Mouse (Mus musculus): Measurements from ENCODE around the gene Acox2. TPM values are rescaled to one million over a fixed set of nuclear protein-coding genes. Genes with fewer than 3 reads are reported as not detected.

The Acox2 gene
- polyA plus RNA-seq, 2 experiments from 2014 or later = not detected

DNA sequence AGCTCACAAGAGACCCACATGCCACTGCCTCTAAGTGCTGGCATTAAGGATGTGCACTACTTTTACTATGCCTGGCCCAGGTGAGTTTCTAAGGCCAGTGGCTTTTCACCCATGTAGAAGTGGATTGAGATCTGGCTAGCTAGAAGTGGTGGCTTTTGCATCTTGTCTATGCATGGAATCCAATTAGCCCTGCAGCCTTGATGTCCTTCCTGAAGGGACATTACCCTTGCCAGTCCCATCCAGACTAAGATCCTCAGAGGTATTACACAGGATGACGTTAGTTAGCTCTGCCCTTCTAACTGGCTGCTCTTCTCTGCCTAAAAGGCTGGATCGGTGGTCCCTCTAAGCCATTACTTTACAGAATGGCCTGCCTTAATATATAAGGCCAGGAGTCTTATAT lies 46.2 kb downstream of the Acox2 start:
- no peak for ATAC-seq

DNA sequence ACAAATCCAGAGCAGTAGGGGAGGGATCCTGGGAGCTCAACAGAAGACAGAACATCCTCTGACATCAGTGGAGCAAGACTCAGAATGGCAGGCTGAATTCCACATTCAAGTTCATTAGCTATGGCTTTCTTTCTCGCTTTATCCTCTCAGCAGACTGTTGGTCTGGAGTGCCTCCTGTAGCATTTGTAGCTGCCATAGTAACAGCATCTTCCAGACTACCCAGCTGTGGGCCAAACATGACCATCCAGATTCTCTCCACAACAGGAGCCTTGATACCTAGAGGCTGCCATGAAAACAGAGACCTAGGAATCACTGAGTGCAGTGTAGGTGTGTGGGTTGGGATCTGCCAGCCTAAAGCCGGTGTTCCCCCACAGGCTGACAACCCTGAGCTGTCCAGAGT lies 49.3 kb downstream of the Acox2 start:
- ATAC-seq = no peak

DNA sequence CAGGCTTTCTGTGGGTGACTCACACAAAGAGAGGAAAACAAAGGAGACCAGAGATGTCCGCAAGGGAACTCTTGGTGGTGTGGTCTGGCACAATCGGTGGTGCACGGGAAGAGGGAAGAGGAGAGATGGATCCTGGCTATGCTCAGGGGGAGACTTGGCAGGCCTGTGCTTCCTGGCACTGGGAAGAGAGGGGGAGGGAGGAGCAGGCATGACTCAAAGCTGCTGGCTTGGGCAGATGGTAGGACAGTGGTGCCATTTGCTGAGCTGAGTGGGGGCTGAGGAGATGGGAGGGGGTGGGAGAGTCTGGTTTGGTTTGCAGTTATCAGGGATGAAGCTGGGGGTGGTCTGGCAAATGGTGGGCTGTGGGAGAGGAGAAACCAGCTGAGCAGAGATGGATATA lies 50.3 kb downstream of the Acox2 start:
- no peak for ATAC-seq

DNA sequence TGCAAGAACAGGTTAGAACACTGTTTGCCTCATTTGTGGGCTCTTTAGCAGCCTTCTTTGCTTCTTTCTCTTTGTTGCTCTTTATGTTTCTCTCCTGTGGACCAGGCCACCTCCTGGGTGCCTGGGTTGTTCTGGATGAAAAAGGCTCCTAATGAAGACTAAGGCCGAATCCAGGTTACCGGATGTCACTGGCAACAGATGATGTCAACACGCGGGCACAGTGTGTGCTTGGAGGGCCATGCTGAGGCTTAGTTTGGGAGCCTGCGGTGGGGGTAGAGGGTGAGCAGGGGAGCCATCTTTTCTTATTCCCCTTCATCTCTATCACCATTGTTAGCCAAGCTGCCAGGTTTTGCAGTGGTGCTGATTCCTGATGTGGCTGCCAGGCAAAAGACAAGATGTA lies 51.6 kb downstream of the Acox2 start:
- ATAC-seq = no peak

DNA sequence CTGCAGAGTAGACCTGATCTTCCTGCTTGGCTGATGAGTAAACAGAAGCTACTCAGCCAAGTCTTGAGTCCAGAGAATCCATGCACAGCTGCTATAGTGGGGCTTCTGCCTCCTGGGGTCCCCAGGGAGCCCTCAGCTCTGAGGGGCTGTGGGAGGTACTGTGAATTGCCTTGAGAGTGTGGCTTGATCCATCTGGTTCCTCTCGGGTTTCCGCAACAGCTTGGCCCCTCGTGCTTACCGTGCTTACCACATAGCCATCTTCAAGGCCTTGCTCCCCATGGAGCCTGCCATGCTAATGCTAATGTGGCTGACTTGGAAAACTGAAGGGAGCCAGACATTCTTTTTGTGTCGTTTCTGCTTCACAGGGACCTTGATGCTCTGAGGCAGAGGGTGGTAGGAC lies 52.0 kb downstream of the Acox2 start:
- no peak for ATAC-seq

DNA sequence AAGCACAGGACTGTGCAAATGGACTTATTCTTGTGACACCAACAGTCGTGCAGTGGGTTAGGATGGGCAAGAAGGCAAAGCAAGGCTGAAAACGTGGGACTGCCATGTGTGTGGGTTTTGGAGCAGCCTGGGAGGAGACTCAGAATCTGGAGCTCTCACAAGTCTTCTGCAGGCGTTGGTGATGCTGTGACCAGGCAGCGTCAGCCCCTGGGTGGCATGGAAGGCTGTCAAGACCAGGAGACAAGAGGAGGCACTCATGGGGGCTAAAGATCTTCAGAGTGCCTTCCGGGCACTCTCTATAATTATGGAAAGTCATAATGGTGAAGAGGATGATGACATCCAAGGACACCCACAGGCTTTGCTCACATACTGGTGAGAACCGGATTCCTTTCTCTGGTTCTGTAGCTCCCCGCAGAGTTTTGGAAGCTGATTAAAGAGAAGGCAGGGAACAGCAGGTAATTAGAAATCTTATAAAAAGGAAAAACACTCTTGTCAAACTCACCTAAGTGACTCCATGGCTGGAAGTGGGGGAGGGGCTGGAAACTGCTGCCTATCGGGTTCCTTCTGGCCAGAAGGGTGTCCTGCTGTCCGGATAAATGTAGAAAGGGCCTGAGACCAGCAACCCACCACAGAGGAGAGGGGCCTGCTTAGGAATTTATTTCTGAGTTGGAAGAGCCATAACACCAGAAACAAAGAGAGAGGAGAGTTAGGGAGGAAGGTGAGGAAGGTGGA lies 52.8 kb downstream of the Acox2 start:
- no peak for ATAC-seq

DNA sequence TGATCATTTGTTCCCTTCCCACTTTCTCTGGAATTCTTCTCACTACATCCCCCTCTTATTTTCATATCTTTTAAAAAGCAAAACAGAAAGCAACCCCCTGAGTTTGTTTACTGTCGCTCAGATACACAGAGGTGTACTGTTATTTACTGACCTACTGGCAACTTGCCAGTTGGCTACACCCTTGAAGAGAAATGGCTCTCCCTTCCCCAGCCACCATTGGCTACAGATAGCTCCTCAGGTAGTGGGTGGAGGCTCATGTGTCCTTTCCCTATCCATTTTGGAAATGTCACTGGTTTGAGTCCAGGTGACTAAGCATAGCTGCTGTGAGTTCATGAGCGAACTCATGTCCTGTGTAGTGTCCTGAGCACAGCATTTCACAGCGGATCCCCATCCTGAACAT lies 57.4 kb downstream of the Acox2 start:
- no peak for ATAC-seq

DNA sequence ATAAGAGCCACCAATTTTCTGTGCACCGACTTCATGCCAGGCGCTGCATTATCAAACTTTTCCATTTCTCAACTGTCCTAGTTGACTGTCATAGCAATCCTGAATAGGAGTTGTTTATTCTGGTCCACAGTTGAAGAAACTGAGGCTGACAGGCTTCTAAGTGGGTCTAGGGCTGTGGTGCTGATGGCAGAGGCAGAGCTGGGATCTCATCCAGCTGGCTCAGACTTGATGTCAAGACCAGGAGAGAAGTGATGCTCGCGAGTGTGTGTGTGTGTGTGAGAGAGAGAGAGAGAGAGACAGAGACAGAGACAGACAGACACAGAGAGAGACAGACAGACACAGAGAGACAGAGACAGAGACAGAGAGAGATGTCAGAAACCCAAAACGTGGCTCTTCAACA lies 58.4 kb downstream of the Acox2 start:
- ATAC-seq = no peak

DNA sequence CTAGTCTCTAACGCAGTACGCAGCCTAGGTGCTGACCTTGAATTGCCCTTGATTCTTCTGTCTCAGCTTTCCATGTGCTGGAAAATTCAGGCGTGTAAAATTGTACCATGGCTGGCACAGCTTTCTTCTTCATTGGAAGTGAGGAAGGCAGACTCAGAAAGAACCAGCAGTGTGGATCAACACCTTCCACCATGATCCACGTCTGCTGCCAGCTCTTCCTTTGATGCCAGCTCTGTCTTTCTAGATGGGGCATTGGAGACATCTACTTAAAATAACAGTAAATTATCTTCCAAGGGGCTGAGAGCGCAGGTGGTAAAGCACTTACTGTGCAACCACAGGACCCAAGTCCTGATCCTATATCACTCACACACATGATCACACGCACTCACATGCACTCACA lies 66.4 kb downstream of the Acox2 start:
- ATAC-seq = no peak

DNA sequence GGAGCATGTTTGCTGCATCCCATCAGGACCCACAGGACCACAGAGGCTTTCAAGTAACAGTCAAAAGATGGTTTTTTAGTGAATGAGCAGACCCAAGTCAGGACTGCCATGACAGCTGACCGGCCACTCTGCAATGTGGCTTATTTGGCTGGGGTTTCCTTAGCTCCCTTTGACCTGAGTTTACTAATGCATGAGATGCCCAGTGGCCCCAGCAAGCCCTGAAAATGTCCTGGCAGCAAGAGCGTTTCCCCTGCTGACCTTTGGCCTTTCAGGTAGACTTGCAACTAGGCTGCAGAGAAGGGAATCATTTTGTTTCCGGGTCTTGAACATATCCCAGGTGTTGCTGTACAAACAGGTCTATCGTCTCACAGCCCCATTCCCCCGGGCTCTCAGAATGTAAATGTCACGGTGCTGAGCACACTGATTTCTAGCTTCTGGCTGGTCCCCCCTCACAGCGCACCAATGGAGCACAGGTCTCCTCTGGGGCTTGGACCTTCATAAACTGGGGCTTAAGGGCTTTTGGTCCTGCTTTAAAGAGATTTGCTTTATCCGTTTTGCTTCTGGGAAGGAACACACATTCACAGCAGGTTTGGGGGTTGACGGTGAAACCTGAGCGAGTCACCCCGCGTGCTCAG lies 67.7 kb downstream of the Acox2 start:
- ATAC-seq = no peak

DNA sequence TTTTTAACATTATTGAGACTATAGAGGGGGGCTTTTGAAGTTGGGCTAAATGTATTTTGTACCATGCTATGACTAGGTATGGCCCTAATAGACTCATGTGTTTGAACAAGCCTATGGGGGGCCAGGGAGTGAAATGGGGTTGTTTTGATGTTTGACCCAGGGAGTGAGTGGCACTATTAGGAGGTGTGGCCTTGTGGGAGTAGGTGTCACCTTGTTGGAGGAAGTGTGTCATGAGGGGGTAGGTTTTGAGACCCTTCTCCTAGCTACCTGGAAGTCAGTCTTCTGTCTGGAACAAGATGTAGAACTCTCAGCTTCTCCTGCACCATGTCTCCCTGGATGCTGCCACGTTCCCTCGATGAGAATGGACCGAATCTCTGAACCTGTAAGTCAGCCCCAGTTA lies 68.6 kb downstream of the Acox2 start:
- ATAC-seq = no peak

DNA sequence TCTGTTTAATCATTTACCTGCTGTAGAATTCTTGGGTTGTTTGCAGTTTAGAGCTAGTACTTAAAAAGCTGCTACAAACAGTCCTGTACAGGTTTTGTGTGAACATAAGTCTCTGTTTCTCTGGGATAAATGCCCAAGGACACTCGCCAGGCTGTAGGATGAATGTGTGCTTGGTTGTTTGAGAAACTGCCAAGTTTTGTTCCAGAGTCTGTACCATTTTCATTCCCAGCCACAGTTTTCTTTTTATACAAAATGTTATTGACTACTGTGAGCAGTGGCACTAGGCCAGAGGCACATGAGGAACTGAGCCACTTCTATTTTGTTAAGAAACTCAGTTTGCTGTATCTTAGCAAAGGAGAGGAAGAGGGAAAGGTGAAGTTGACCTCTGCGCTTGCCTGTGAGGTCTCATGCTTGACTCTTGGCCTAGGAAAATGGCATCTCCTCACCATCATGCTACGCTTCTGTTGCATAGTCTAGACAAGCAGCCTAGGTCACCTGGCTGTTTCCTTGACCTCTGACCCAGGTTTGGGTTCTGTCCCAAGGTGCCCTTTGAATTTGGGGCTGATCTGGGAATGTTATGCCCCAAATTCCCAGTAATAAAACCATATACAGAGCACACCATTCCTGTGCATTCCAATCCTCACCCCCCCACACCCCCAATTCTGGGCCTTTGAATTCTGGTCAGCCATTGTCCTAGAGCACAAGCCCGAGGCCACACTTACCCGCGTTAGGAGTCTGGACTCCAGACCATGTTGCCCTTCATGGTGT lies 72.7 kb downstream of the Acox2 start:
- ATAC-seq = no peak

DNA sequence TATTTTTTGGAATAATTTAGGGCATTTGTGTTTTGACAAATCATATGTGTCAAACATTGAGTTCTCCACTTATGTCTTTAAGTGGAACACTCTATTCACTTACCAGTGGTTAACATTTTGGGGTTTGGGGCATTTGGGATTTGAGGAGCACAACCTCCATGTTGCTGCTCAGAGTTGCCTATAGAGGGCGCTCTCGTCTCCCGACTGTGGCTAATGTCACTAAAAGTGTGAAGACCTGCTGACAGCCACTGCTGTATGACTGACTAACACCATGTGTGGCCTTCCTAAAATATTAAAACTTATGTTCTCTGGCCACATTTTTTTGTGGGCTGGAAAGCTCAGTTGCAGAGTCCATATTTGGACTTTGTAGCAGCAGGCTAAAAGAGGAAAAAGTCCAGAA lies 75.8 kb downstream of the Acox2 start:
- ATAC-seq = no peak

DNA sequence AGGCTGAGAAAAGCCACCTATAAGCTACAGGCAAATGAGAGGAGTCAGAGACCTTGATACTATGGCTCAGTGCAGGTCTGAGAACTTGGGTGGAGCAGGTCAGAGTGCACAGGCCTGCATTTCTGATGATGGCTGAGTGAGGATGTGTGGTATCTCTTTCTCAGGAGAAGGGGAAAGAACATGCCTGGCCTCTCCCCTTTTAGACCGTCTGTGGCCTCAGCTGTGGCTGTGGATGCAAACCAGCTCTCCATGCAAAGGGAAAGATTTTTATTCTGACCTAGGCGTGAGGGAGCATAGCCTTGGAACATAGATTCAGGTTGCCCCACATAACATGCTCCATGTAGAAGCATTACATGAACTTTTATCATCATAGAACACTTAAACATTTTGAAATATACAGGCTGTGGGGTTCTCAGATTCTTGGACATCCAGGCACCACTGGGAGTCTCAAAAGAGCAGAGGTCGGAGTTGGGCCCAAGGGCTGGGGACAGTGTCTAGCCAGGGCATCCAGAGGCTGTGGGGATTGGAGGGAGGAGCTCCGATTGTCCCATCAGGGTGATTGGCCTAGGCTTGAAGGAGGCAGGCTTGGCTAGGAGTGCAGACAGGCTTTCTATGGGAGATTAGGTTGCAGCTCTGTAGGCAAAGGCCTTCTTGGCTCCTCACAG lies 78.7 kb downstream of the Acox2 start:
- ATAC-seq = no peak

DNA sequence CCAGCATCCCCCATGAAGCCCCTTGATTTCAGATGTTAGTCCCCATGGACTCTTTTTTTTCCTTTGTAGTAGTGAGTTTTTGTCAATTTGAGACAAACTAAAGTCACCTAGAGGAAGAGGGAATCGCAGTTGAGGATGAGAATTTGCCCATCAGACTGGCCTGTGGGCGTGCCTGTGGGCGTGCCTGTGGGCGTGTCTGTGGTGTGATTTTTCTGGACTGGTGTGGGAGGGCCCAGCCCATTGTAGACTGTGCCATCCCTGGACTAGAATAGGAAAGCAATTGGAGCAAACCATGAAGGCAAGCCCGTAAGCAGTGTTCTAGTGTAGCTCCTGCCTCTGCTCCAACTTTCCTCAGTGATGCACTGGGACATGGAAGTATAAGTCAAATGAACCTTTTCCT lies 82.9 kb downstream of the Acox2 start:
- no peak for ATAC-seq

Other genes with a start within 250 kb of the Acox2 start
- gene Rpp14, start 179.0 kb downstream of the Acox2 start, polyA plus RNA-seq (2017; shearing (Covaris generic)) = 10 to 100 TPM; 35.2 to 38.5 TPM
- gene Pxk, start 161.1 kb downstream of the Acox2 start, polyA plus RNA-seq (2017; shearing (Covaris generic)) = 10 to 100 TPM; 31.6 to 42.7 TPM
- 100 to 1,000 TPM; 117 to 121 TPM for gene Pdhb, start 86.3 kb downstream of the Acox2 start, polyA plus RNA-seq (2017; shearing (Covaris generic))
- gene Kctd6, start 45.2 kb downstream of the Acox2 start, polyA plus RNA-seq (2017; shearing (Covaris generic)) = 1 to 10 TPM; 3.2 to 4.5 TPM
- gene Fam107a, start 58.7 kb upstream of the Acox2 start, polyA plus RNA-seq (2017; shearing (Covaris generic)) = not detected
- not detected for gene Oit1, start 119.4 kb upstream of the Acox2 start, polyA plus RNA-seq (2017; shearing (Covaris generic))